Mouse (Mus musculus) liver, embryonic 14.5 days (tissue): ENCODE data around the gene Bcl11a.

Experiments used
- CTCF ChIP-seq: IDR thresholded peaks from 2 replicates; pipeline ENCODE4 v1.5.1; 2016; ENCODE audit warnings: antibody characterized with exemption, low read depth, control low read depth
- EP300 ChIP-seq: IDR thresholded peaks from 2 replicates; pipeline ENCODE4 v1.6.1; 2016; ENCODE audit warnings: antibody characterized with exemption, low read depth

GRCm38 (mm10) chr11:24158026-24158425 lies 80.2 kb downstream of the Bcl11a start:
- TF ChIP-seq CTCF, result no peak
- no peak for TF ChIP-seq EP300
